Mouse (Mus musculus) ES-E14 (cell line): ENCODE data around the gene Ank3. TPM values are rescaled to one million over a fixed set of nuclear protein-coding genes. Genes with fewer than 3 reads are reported as not detected.

Source experiments
- DNase-seq: peaks from one replicate; pipeline ENCODE4 v3.0.0-alpha.2; 2013; ENCODE audit warnings: low read depth, low spot score
- H3K27ac ChIP-seq: 2 replicates; pipeline ENCODE4 v1.5.1; 2012; ENCODE audit warnings: low read depth, mild to moderate bottlenecking, low read length, moderate library complexity, mixed read lengths; ENCODE audit not compliant: poor library complexity, insufficient read depth, severe bottlenecking
- H3K36me3 ChIP-seq: 2 replicates; pipeline ENCODE4 v1.6.1; 2012; ENCODE audit warnings: mild to moderate bottlenecking, low read length, moderate library complexity, mixed read lengths; ENCODE audit not compliant: control insufficient read depth, poor library complexity, insufficient read depth, severe bottlenecking
- H3K4me1 ChIP-seq, 2 experiments: fragments of 150-350 bp in 1 of 2; sonication (generic) in 1 of 2; 2 replicates each; pipeline ENCODE4 v1.6.1; 2012; ENCODE audit warnings: low read length in 2 of 2, mild to moderate bottlenecking in 1 of 2, mixed read lengths in 1 of 2; ENCODE audit not compliant: control insufficient read depth in 2 of 2, insufficient read depth in 2 of 2, poor library complexity in 1 of 2
- H3K4me3 ChIP-seq, 2 experiments: fragments of 150-350 bp in 1 of 2; sonication (generic) in 1 of 2; 2 replicates each; pipeline ENCODE4 v1.5.1; 2012; ENCODE audit warnings: low read length in 2 of 2, low read depth in 1 of 2, mild to moderate bottlenecking in 1 of 2, mixed read lengths in 1 of 2; ENCODE audit not compliant: insufficient read depth in 1 of 2, poor library complexity in 1 of 2, severe bottlenecking in 1 of 2
- H3K9ac ChIP-seq: 2 replicates; pipeline ENCODE4 v1.6.1; 2012; ENCODE audit warnings: low read depth, mild to moderate bottlenecking, low read length, mixed read lengths; ENCODE audit not compliant: poor library complexity, insufficient read depth, severe bottlenecking
- H3K9me3 ChIP-seq: fragments of 150-350 bp; sonication (generic); 2 replicates; pipeline ENCODE4 v1.6.1; 2012; ENCODE audit warnings: low read depth, mild to moderate bottlenecking, low read length; ENCODE audit not compliant: control insufficient read depth, insufficient read depth
- CHD2 ChIP-seq: IDR thresholded peaks from 2 replicates; pipeline ENCODE4 v1.6.1; 2014; ENCODE audit warnings: mild to moderate bottlenecking, low read depth, low read length, inconsistent platforms
- HCFC1 ChIP-seq: IDR thresholded peaks from 2 replicates; pipeline ENCODE4 v1.6.1; 2012; ENCODE audit warnings: low read length, inconsistent platforms, borderline replicate concordance; ENCODE audit not compliant: insufficient read depth
- MAFK ChIP-seq: IDR thresholded peaks from 2 replicates; pipeline ENCODE4 v1.6.1; 2014; ENCODE audit warnings: mild to moderate bottlenecking, low read depth, low read length, inconsistent platforms; ENCODE audit not compliant: insufficient read depth
- ZC3H11A ChIP-seq: IDR thresholded peaks from 2 replicates; pipeline ENCODE4 v1.6.1; 2012; ENCODE audit warnings: low read depth, mild to moderate bottlenecking, inconsistent platforms, low read length, borderline replicate concordance
- ZNF384 ChIP-seq: IDR thresholded peaks from 2 replicates; pipeline ENCODE4 v1.6.1; 2012; ENCODE audit warnings: low read depth, low read length, inconsistent platforms
- in situ Hi-C, 2 experiments: fragments of 600-800 bp; cut with MboI; formaldehyde crosslinking; loops; one replicate each; pipeline ENCODE4 v1.15.1; 2025; ENCODE audit warnings: low sequenced_read_pairs in 2 of 2, inconsistent platforms in 1 of 2; ENCODE audit not compliant: unreplicated experiment in 2 of 2
- total RNA-seq: library from RNA; depleted of rRNA; stranded (reverse); fragments of 300-350 nt; gene quantifications from 2 replicates; pipeline ENCODE4 v1.2.3, GENCODE M21; 2012

The Ank3 gene
- total RNA-seq, 1 experiment, result 6.5 TPM

DNA sequence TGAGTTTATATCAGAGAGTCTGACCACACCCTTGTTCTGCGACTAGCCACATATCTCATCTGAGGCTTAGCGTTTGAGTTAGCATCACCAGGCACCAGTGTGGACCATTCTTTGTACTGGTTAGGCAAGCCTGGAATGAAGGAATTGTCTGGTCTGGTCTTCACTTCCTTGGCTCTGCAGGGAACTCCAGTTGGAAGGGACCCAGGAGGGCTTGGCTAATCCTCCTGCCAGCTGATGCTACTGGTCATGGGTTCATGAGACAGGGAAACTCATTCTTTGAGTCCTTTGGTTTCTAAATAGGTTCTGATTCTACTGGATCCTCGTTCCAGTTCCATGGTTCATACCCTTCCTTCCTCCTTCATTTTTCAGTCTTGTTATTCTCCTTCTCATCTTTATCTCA is 218.4 kb downstream of the Ank3 start:
- no peak for DNase-seq
- Histone ChIP-seq H3K36me3 (no peaks in the 10 kb centered on the region), H3K4me3 (no peak overlapping the region), H3K4me1 (no peaks in the 10 kb centered on the region), H3K9me3 (no peaks in the 10 kb centered on the region), H3K9ac (no peak overlapping the region), H3K27ac (no peak overlapping the region)
- in situ Hi-C loops, result no loop called here
- no peak for TF ChIP-seq HCFC1
- TF ChIP-seq ZC3H11A, result no peak
- TF ChIP-seq MAFK, result no peak
- TF ChIP-seq ZNF384, result no peak
- no peak for TF ChIP-seq CHD2

- Histone ChIP-seq H3K9ac (no peak overlapping the region), H3K4me1 (no peaks in the 10 kb centered on the region), H3K9me3 (no peaks in the 10 kb centered on the region), H3K36me3 (no peaks in the 10 kb centered on the region), H3K4me3 (no peak overlapping the region), H3K27ac (no peak overlapping the region)
- no peak for DNase-seq
- TF ChIP-seq ZC3H11A (no peak), HCFC1 (no peak), CHD2 (no peak), MAFK (no peak), ZNF384 (no peak)
- in situ Hi-C loops, result no loop called here
Measured at GRCm38 (mm10) chr10:69617537-69618112, 219.1 kb downstream of the Ank3 start.

DNA sequence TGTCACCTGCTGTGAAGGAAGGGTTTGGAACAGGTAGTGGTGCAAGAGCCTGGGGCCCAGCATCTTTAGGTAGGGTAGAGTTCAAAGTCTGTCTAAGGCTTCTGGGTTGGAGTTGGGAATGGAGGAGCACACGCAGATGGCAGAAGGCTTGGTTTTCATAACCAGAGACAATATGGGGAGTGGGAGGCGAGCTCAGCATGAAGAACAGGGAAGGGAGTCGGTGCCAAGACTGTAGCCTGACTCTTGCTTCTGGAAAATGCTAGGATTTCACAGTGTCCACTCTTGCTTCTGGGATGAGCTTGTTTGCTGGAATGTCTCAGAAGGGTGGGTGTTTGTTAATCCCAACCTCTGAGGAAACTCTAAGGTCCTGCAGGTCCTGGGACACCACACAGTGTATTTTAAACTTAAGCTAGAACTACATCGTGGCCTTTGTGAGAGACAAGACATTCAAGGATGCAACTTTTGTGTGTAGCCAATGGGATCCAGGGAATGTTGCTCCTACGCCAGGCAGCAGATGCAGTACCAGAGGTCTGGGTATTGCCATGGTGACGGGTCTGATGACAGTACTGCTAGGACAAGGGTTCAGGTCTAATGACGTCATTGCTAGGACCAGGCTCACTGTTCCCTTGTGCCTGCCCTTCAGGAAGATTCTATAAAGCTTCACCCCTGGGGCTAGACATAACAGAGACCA is 222.3 kb downstream of the Ank3 start:
- Histone ChIP-seq H3K27ac (no peak overlapping the region), H3K36me3 (no peaks in the 10 kb centered on the region), H3K4me3 (no peak overlapping the region), H3K4me1 (no peaks in the 10 kb centered on the region), H3K9ac (no peak overlapping the region), H3K9me3 (no peaks in the 10 kb centered on the region)
- DNase-seq, result no peak
- TF ChIP-seq ZC3H11A, result no peak
- TF ChIP-seq ZNF384, result no peak
- no peak for TF ChIP-seq MAFK
- TF ChIP-seq CHD2, result no peak
- no peak for TF ChIP-seq HCFC1
- in situ Hi-C loops, result no loop called here

GRCm38 (mm10) chr10:69627767-69628166 is 229.2 kb downstream of the Ank3 start:
- DNase-seq, result no peak
- Histone ChIP-seq H3K9ac (no peak overlapping the region), H3K4me1 (no peaks in the 10 kb centered on the region), H3K4me3 (no peak overlapping the region), H3K9me3 (no peaks in the 10 kb centered on the region), H3K36me3 (no peaks in the 10 kb centered on the region), H3K27ac (no peak overlapping the region)
- in situ Hi-C loops, result no loop called here
- TF ChIP-seq HCFC1 (no peak), CHD2 (no peak), ZNF384 (no peak), ZC3H11A (no peak), MAFK (no peak)
